Mouse (Mus musculus): ENCODE measurements around the gene Irf4. TPM values are rescaled to one million over a fixed set of nuclear protein-coding genes. Genes with fewer than 3 reads are reported as not detected.

The Irf4 gene
- polyA plus RNA-seq (2014; fragmentation: Nextera tagmentation; extraction: Ambion mirVana) = 0.04 and 0.10 TPM in 2 replicates

DNA sequence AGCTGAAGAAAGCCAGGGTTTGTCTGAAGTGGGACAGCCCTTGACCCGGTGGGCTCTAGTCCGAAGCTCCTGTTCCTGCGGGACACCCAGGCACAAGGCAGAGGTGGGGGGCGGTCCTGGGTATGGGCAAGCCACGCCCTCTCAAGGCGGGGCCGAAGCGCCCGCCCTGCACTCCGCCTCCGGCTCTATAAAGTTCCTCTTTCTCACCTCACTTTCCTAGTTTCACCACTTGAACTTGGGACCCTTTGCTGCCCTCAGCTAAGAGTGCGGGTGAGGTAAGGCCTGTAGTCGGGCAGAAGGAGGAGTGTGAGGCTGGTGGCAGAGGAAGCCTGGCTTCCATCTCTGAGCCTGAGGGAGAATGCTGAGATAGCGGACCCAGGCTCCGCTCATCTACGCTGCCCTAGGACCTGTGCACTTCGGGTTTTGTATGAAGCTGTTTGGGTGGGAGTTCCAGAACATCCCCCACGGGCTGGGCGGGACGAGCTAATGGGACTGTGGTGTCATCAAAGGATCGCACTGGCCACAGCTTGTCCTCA lies at the start of gene Irf4:
Gene Irf4 (plus strand): TSS at position 206 of the 536 bp plus-strand sequence.
- DNase-seq (ENCODE audit: low spot score) = peak; percentile 35
- Histone ChIP-seq H3K9ac (ENCODE audit: low read length) (peak within 1 kb of the TSS; percentile 25), H3K4me2 (ENCODE audit: low read length) (peak within 1 kb of the TSS; percentile 57), H3K27ac (ENCODE audit: low read depth, low read length) (no peak within 1 kb of the TSS), H3K4me3 (ENCODE audit: low read depth, low read length) (peak within 1 kb of the TSS; percentile 29), H3K36me3 (ENCODE audit: control insufficient read depth, insufficient read depth, low read length) (no peaks in the 10 kb centered on the region), H3K27me3 (replicated peaks; ENCODE audit: control insufficient read depth, insufficient read depth, low read length) (peaks cover 43% of the 10 kb centered on the region), H3K9me3 (replicated peaks; ENCODE audit: control insufficient read depth, low read length) (no peaks in the 10 kb centered on the region), H3K4me1 (ENCODE audit: control insufficient read depth, insufficient read depth, low read length) (peaks cover 13% of the 10 kb centered on the region)
- peak; percentile 88 for ATAC-seq
- WGBS = under 1% methylated on average over 21 of the region's 21 CpGs

DNA sequence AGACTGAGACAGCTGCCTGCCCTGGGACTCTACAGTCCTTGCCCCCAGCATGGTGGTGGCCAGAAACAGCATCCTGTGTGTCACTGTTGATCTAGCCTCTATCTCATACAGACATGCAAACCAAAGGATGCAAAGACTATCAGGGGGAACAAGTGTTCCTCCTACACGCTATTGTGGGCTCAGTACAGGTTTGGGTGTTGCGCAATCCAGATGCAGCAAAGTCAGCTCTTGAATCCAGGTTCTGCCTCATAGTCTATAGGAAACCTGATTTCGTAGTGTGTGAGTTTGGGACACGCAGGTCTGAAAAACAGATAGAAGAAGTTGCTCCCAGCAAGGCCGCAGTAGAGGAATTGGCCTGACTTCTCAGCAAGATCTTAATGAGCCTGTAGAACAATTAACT lies 46.3 kb upstream of the Irf4 start:
- no peak overlapping the region for H3K4me2 ChIP-seq (ENCODE audit: low read length)
- no peak overlapping the region for H3K27ac ChIP-seq (ENCODE audit: low read depth, low read length)
- ATAC-seq (no peak), DNase-seq (ENCODE audit: low spot score) (no peak)
- WGBS = 91% methylated on average over 5 of the region's 5 CpGs
- no peaks in the 10 kb centered on the region for H3K36me3 ChIP-seq (ENCODE audit: control insufficient read depth, insufficient read depth, low read length)
- H3K4me1 ChIP-seq (ENCODE audit: control insufficient read depth, insufficient read depth, low read length) = no peaks in the 10 kb centered on the region
- H3K4me3 ChIP-seq (ENCODE audit: low read depth, low read length) = no peak overlapping the region
- H3K27me3 ChIP-seq (replicated peaks; ENCODE audit: control insufficient read depth, insufficient read depth, low read length) = no peaks in the 10 kb centered on the region
- no peaks in the 10 kb centered on the region for H3K9me3 ChIP-seq (replicated peaks; ENCODE audit: control insufficient read depth, low read length)
- no peak overlapping the region for H3K9ac ChIP-seq (ENCODE audit: low read length)

DNA sequence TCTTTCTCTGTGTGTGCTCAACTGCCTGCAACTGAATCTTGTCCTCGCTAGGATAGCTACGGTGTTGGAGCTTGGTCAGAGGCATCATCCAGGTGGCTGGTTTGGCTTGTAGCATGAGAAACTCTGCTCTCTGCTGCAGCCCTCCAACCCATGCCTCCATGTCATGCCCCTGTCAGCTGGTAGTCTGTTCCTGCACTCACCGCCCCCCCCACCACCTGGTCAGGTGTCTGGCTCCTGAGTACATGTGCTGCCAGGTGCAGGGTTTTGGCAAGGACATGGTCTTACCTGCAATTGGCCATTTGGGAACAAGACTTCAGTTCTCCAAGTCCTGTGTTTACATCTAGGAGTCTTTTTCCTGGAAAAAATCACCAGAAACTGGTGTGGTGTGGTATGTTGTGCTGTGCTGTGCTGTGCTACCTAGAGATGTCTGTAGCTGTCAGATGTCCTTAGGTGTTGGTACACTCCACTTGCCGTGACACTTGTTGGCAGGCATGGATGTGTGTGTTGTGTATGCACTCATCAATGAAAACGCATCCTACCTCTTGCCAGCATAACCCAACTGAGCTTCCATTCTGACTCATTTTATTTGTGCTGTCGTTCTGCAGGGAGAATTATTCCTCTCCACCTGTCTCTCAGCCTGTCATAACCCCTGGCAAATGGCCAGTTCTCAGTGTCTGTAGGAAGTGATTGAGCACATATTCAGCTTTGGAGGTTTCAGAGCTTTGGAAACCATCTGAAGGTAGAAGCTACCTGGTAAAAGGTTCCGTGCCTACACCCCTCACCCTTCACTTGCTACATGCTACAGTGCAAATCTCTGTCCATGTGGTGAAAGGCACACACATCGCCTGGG lies 44.6 kb upstream of the Irf4 start:
- 86% methylated on average over 8 of the region's 8 CpGs for WGBS

DNA sequence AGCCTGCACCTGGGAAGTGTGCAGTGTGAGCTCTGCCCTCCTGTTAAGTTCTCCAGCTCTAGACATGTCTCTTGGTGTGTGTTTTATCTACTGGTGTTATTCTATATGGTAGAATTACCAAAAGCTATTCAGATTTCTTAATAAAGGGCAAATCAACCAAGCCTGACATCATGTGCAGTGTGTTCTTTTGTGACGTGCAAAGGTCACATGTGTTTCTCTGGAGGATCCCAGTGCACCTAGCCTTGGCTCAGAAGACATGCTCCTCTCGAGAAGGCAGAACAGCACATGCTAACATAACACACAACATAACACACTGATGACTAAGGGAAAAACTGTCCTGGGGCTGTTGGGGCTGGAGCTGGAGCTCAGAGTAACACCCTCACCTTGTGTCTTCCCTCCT lies 38.0 kb upstream of the Irf4 start:
- H3K4me2 ChIP-seq (ENCODE audit: low read length) = no peak overlapping the region
- no peaks in the 10 kb centered on the region for H3K27me3 ChIP-seq (replicated peaks; ENCODE audit: control insufficient read depth, insufficient read depth, low read length)
- H3K9ac ChIP-seq (ENCODE audit: low read length) = no peak overlapping the region
- WGBS = 85% methylated on average over 2 of the region's 2 CpGs
- H3K36me3 ChIP-seq (ENCODE audit: control insufficient read depth, insufficient read depth, low read length) = peaks cover 9% of the 10 kb centered on the region; the same call in 1 of the 2 replicates
- H3K9me3 ChIP-seq (replicated peaks; ENCODE audit: control insufficient read depth, low read length) = no peaks in the 10 kb centered on the region
- H3K4me1 ChIP-seq (ENCODE audit: control insufficient read depth, insufficient read depth, low read length) = no peaks in the 10 kb centered on the region
- H3K4me3 ChIP-seq (ENCODE audit: low read depth, low read length) = no peak overlapping the region
- H3K27ac ChIP-seq (ENCODE audit: low read depth, low read length) = no peak overlapping the region
- ATAC-seq (no peak), DNase-seq (ENCODE audit: low spot score) (no peak)

More for the DNA sequence above, 44.6 kb upstream of the Irf4 start:
- no peaks in the 10 kb centered on the region for H3K36me3 ChIP-seq (ENCODE audit: control insufficient read depth, insufficient read depth, low read length)
- ATAC-seq = no peak
- DNase-seq (ENCODE audit: low spot score) = no peak
- no peaks in the 10 kb centered on the region for H3K4me1 ChIP-seq (ENCODE audit: control insufficient read depth, insufficient read depth, low read length)
- H3K9ac ChIP-seq (ENCODE audit: low read length) = no peak overlapping the region
- H3K27ac ChIP-seq (ENCODE audit: low read depth, low read length) = no peak overlapping the region
- no peak overlapping the region for H3K4me2 ChIP-seq (ENCODE audit: low read length)
- no peaks in the 10 kb centered on the region for H3K27me3 ChIP-seq (replicated peaks; ENCODE audit: control insufficient read depth, insufficient read depth, low read length)
- H3K4me3 ChIP-seq (ENCODE audit: low read depth, low read length) = no peak overlapping the region
- no peaks in the 10 kb centered on the region for H3K9me3 ChIP-seq (replicated peaks; ENCODE audit: control insufficient read depth, low read length)

DNA sequence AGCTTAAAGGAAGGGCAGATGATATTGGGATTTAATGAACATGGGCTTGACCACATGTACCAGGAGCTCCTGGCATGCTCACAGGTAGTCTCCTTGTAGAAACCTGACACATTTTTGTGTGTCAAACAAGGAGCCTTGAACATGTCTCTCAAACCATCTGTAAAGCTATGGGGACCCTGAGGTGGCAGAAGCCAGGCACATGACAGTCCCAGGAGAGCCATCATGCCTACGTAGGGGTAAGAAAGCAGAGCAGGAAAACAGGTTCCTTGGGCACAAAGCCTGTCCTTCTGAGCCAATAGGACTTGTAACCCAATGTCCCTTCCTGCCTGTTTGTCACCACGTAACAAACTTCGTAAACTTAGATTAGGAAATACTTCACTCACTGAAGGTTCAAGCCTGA lies 37.3 kb upstream of the Irf4 start:
- DNase-seq (ENCODE audit: low spot score) = no peak
- H3K9ac ChIP-seq (ENCODE audit: low read length) = no peak overlapping the region
- WGBS = 96% methylated on average over 3 of the region's 3 CpGs

DNA sequence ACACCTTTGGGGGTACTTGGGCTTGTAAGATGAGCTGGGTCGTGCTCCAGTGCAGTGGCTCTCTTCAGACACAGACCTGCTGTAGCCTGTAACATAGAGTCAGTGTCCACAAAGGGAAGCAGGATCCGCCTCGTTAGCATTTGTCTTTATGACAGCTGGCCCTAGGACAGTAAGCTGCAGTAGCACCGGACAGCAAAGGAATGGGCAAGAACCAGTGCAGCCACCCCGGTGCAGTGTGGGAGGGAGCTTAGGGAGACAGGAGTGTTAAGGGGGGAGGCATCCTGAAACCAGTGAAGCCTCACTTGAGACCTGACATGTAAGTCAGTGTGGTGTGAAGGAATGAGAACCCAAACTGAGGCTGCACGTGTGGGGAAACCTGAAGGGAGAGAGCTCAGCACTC lies 36.7 kb upstream of the Irf4 start:
- DNase-seq (ENCODE audit: low spot score) = no peak
- Histone ChIP-seq H3K4me3 (ENCODE audit: low read depth, low read length) (no peak overlapping the region), H3K4me1 (ENCODE audit: control insufficient read depth, insufficient read depth, low read length) (no peaks in the 10 kb centered on the region), H3K36me3 (ENCODE audit: control insufficient read depth, insufficient read depth, low read length) (peaks cover 9% of the 10 kb centered on the region; the same call in 1 of the 2 replicates), H3K27ac (ENCODE audit: low read depth, low read length) (no peak overlapping the region), H3K9me3 (replicated peaks; ENCODE audit: control insufficient read depth, low read length) (no peaks in the 10 kb centered on the region), H3K9ac (ENCODE audit: low read length) (no peak overlapping the region), H3K27me3 (replicated peaks; ENCODE audit: control insufficient read depth, insufficient read depth, low read length) (no peaks in the 10 kb centered on the region), H3K4me2 (ENCODE audit: low read length) (no peak overlapping the region)
- WGBS = 84% methylated on average over 6 of the region's 6 CpGs
- ATAC-seq = no peak

More for the DNA sequence above, 37.3 kb upstream of the Irf4 start:
- no peak overlapping the region for H3K4me3 ChIP-seq (ENCODE audit: low read depth, low read length)
- ATAC-seq = no peak
- no peak overlapping the region for H3K4me2 ChIP-seq (ENCODE audit: low read length)
- no peaks in the 10 kb centered on the region for H3K4me1 ChIP-seq (ENCODE audit: control insufficient read depth, insufficient read depth, low read length)
- no peak overlapping the region for H3K27ac ChIP-seq (ENCODE audit: low read depth, low read length)
- no peaks in the 10 kb centered on the region for H3K9me3 ChIP-seq (replicated peaks; ENCODE audit: control insufficient read depth, low read length)
- no peaks in the 10 kb centered on the region for H3K27me3 ChIP-seq (replicated peaks; ENCODE audit: control insufficient read depth, insufficient read depth, low read length)
- H3K36me3 ChIP-seq (ENCODE audit: control insufficient read depth, insufficient read depth, low read length) = peaks cover 9% of the 10 kb centered on the region; the same call in 1 of the 2 replicates

GRCm38 (mm10) chr13:30713621-30714020 lies 35.4 kb upstream of the Irf4 start:
- no peak overlapping the region for H3K4me2 ChIP-seq (ENCODE audit: low read length)
- peaks cover 9% of the 10 kb centered on the region; the same call in 1 of the 2 replicates for H3K36me3 ChIP-seq (ENCODE audit: control insufficient read depth, insufficient read depth, low read length)
- no peak overlapping the region for H3K4me3 ChIP-seq (ENCODE audit: low read depth, low read length)
- 74% methylated on average over 3 of the region's 3 CpGs for WGBS
- DNase-seq (ENCODE audit: low spot score) (no peak), ATAC-seq (no peak)
- H3K27me3 ChIP-seq (replicated peaks; ENCODE audit: control insufficient read depth, insufficient read depth, low read length) = no peaks in the 10 kb centered on the region
- no peaks in the 10 kb centered on the region for H3K4me1 ChIP-seq (ENCODE audit: control insufficient read depth, insufficient read depth, low read length)
- no peak overlapping the region for H3K9ac ChIP-seq (ENCODE audit: low read length)
- H3K27ac ChIP-seq (ENCODE audit: low read depth, low read length) = no peak overlapping the region
- H3K9me3 ChIP-seq (replicated peaks; ENCODE audit: control insufficient read depth, low read length) = no peaks in the 10 kb centered on the region

DNA sequence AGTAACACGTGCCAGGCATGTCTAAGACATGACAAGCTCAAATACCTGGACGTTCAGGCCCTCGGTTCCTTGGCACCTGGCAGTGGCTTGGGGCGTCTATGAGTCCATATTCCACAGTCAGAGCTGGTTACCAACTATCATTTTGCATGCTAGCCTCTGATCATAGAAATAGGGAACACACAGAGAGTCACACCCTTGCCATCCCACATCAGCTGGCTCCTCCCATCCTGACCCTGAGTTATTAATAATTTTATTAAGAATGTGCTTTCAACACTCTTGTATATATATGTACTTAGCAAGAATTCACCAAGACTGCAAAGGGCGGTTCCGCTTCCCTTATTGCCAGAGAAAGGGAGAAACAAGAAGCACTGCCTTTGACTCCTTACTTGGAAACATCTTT lies 34.5 kb upstream of the Irf4 start:
- DNase-seq (ENCODE audit: low spot score) = no peak
- no peaks in the 10 kb centered on the region for H3K9me3 ChIP-seq (replicated peaks; ENCODE audit: control insufficient read depth, low read length)
- WGBS = 93% methylated on average over 6 of the region's 6 CpGs

DNA sequence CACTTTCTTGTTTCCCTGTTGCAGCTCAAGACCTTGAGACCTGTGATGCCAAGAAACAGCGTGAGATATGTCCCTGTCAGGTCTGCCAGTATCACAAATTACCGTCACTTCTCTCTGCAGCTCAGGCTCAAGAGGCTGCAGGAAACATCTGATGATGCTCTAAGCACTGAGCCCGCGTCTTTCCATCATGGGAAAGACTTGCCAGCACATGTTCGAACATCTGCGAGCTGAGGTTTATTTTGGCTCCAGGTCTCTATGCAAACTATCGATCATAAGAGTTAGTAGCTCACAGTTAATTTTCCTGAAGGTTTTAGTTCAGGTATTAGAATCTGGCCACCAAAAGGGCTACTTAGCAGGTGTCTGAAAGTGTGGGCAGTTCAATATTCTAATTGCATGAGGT lies 34.0 kb upstream of the Irf4 start:
- H3K9me3 ChIP-seq (replicated peaks; ENCODE audit: control insufficient read depth, low read length) = no peaks in the 10 kb centered on the region
- H3K4me2 ChIP-seq (ENCODE audit: low read length) = no peak overlapping the region
- H3K9ac ChIP-seq (ENCODE audit: low read length) = no peak overlapping the region
- DNase-seq (ENCODE audit: low spot score) (no peak), ATAC-seq (no peak)
- H3K4me3 ChIP-seq (ENCODE audit: low read depth, low read length) = no peak overlapping the region
- WGBS = 93% methylated on average over 7 of the region's 7 CpGs
- H3K4me1 ChIP-seq (ENCODE audit: control insufficient read depth, insufficient read depth, low read length) = no peaks in the 10 kb centered on the region
- H3K27me3 ChIP-seq (replicated peaks; ENCODE audit: control insufficient read depth, insufficient read depth, low read length) = no peaks in the 10 kb centered on the region
- peaks cover 9% of the 10 kb centered on the region; the same call in 1 of the 2 replicates for H3K36me3 ChIP-seq (ENCODE audit: control insufficient read depth, insufficient read depth, low read length)
- H3K27ac ChIP-seq (ENCODE audit: low read depth, low read length) = no peak overlapping the region

More for the DNA sequence above, 34.5 kb upstream of the Irf4 start:
- Histone ChIP-seq H3K4me3 (ENCODE audit: low read depth, low read length) (no peak overlapping the region), H3K9ac (ENCODE audit: low read length) (no peak overlapping the region), H3K36me3 (ENCODE audit: control insufficient read depth, insufficient read depth, low read length) (peaks cover 9% of the 10 kb centered on the region; the same call in 1 of the 2 replicates), H3K27ac (ENCODE audit: low read depth, low read length) (no peak overlapping the region), H3K27me3 (replicated peaks; ENCODE audit: control insufficient read depth, insufficient read depth, low read length) (no peaks in the 10 kb centered on the region), H3K4me2 (ENCODE audit: low read length) (no peak overlapping the region), H3K4me1 (ENCODE audit: control insufficient read depth, insufficient read depth, low read length) (no peaks in the 10 kb centered on the region)
- ATAC-seq = no peak

Data from forebrain, embryonic 14.5 days (tissue).